Mouse (Mus musculus): ENCODE measurements at regions not wholly inside any gene's neighbourhood (a gene's known extent, or its start where the extent isn't known, plus 50 kb on each side); places are given as distances from the start of the nearest gene placed in this dataset.

DNA sequence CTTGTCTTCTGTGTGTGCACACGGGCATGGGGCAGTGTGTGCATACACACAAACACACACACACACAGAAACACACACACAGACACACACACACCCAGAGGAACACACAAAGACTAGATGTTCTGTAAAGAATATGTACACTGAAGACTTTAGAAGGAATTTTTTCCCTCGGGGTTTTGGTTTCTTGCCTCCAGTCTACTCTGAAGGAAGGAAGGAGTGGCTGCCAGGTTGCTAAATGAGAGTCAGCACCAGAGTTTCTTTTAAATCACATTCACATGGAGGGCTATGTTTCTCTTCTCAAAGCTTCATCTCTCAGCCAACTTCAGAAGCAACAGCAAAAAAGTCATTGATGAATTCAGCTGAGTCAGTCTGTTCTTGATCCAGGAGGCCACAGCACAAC is 61.8 kb upstream of the Irf2bp2 start:
- no peak for DNase-seq

GRCm38 (mm10) chr8:126654353-126654752 is 60.6 kb upstream of the Irf2bp2 start:
- DNase-seq = no peak

DNA sequence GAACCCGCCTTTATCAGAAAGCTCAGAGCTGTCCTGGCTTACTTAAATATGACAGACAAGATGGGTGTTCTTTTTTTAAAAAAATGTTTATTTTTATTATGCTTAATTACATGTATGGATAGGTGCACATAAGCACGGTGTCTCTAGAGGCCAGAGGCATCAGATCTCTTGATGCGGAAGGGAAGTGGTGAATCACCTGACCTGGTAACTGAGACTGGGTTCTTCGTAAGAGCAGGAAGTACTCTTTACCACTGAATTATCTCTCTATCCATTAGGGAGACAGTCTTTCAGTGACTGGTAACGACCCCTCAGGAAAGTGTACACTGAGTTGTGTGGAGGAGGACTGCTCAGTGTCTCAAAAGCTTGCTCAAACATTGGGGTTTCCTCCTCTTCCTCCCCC is 58.4 kb upstream of the Irf2bp2 start:
- DNase-seq = no peak

DNA sequence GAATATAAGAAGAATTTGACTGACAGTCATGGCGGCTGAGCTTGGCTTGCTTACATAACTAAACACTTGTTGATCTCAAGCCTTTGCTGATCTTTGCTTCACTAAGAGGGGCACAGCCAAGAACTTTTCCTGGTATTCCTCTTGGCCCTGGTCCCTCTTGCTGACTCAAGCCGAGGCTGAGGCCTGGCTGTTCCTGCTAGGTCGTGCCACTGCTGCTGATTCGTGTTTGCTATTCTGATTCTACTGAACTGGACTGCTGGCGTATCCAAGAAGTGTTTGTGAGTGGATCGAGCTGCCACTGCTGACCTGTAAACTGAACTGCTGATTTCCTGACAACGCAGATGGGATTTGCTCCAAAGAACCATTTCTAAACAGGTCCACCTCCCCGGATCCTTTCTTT is 57.2 kb upstream of the Irf2bp2 start:
- DNase-seq = no peak

GRCm38 (mm10) chr8:126649305-126649704 is 55.5 kb upstream of the Irf2bp2 start:
- DNase-seq = no peak

DNA sequence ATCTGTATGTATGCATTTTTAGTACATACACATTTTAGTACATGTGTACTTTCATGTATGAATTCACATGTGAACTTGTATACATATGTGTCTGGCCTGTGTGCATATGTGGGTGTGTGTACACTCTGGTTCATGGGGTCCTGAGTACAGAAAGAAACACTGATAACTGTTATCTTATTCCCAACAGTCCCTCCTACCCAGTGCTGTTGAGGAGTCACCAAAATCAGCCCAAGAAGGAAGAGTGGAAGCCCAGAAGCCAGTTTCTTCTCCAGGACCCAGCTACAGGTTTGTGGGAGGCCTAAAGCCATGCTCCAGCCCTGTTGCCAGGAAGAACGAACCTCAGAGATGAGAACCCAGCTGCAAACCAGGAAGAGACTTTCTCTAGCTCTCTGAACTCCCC is 53.6 kb upstream of the Irf2bp2 start:
- DNase-seq = no peak

- DNase-seq = no peak
Measured at GRCm38 (mm10) chr8:126646604-126647311, 53.0 kb upstream of the Irf2bp2 start.

- no peak for DNase-seq
Measured at GRCm38 (mm10) chr8:126644179-126644578, 50.4 kb upstream of the Irf2bp2 start.
